Mouse (Mus musculus) forebrain, postnatal 0 days (tissue): ENCODE results near the gene Auts2. TPM values are rescaled to one million over a fixed set of nuclear protein-coding genes. Genes with fewer than 3 reads are reported as not detected.
A peak's percentile ranks its signal among the peaks of the same experiment; 100 is the strongest.

Source experiments
- ATAC-seq: fragments of 200-750 bp; cut with Nextera tagmentation; 2 replicates; pipeline ENCODE4 v1.8.0; 2017; ENCODE audit warnings: mild to moderate bottlenecking, moderate library complexity
- DNase-seq: peaks from one replicate; pipeline ENCODE4 v3.0.0-alpha.2; 2015
- H3K27ac ChIP-seq: fragments of 300-500 bp; sonication (generic); 2 replicates; pipeline ENCODE4 v1.5.1; 2014; ENCODE audit warnings: low read depth, mild to moderate bottlenecking, antibody characterized with exemption, low read length, moderate library complexity, mixed read lengths
- H3K27me3 ChIP-seq: fragments of 300-500 bp; sonication (generic); 2 replicates; pipeline ENCODE4 v1.6.1; 2014; ENCODE audit warnings: mild to moderate bottlenecking, low read length, mixed read lengths; ENCODE audit not compliant: insufficient read depth
- H3K36me3 ChIP-seq: fragments of 300-500 bp; sonication (generic); 2 replicates; pipeline ENCODE4 v1.6.1; 2014; ENCODE audit warnings: mild to moderate bottlenecking, moderate library complexity; ENCODE audit not compliant: insufficient read depth
- H3K4me1 ChIP-seq: fragments of 300-500 bp; sonication (generic); 2 replicates; pipeline ENCODE4 v1.6.1; 2014; ENCODE audit warnings: antibody characterized with exemption; ENCODE audit not compliant: insufficient read depth
- H3K4me2 ChIP-seq: fragments of 300-500 bp; sonication (generic); 2 replicates; pipeline ENCODE4 v1.6.1; 2014; ENCODE audit warnings: low read depth, mild to moderate bottlenecking, moderate library complexity
- H3K4me3 ChIP-seq: fragments of 300-500 bp; sonication (generic); 2 replicates; pipeline ENCODE4 v1.5.1; 2014; ENCODE audit warnings: low read depth, low read length, mixed read lengths
- H3K9ac ChIP-seq: fragments of 300-500 bp; sonication (generic); 2 replicates; pipeline ENCODE4 v1.6.1; 2014; ENCODE audit warnings: mild to moderate bottlenecking
- H3K9me3 ChIP-seq: fragments of 300-500 bp; sonication (generic); 2 replicates; pipeline ENCODE4 v1.6.1; 2016; ENCODE audit warnings: low read length
- CTCF ChIP-seq: sonication (generic); IDR thresholded peaks from 2 replicates; pipeline ENCODE4 v1.5.1; 2016; ENCODE audit warnings: antibody characterized with exemption, control low read depth, low read depth
- WGBS: fragments of 180-500 bp; shearing (Covaris S2); extraction: QIAGEN DNeasy Blood & Tissue Kit; methylation state at CpG from one replicate; pipeline ENCODE4 v1.1.7; 2014; 5-methylcytosine and 5-hydroxymethylcytosine counted together
- polyA plus RNA-seq: library from polyadenylated mRNA; unstranded; fragments of >200 nt; fragmentation: Nextera tagmentation; extraction: Ambion mirVana; gene quantifications from 2 replicates; pipeline ENCODE4 v1.2.1, GENCODE M21; 2015
- total RNA-seq: library from RNA; depleted of rRNA; stranded (reverse); fragments of >200 nt; gene quantifications from 2 replicates; pipeline ENCODE4 v1.2.3, GENCODE M21; 2014

Gene Auts2
- total and polyA plus RNA-seq, 2 experiments from 2014 or later, result 40.9 to 66.2 TPM

GRCm38 (mm10) chr5:132517879-132518278 is 25.3 kb downstream of the Auts2 start:
- H3K27ac ChIP-seq, result no peak overlapping the region
- TF ChIP-seq CTCF, result no peak
- no peak overlapping the region for H3K4me3 ChIP-seq
- peaks cover 6% of the 10 kb centered on the region; the same call in 1 of the 2 replicates for H3K4me1 ChIP-seq
- H3K9me3 ChIP-seq, result no peaks in the 10 kb centered on the region
- DNase-seq (no peak), ATAC-seq (no peak)
- H3K27me3 ChIP-seq, result no peaks in the 10 kb centered on the region
- H3K4me2 ChIP-seq, result no peak overlapping the region
- H3K9ac ChIP-seq, result no peak overlapping the region
- WGBS, result 27% methylated on average over 6 of the region's 6 CpGs
- no peaks in the 10 kb centered on the region for H3K36me3 ChIP-seq

- peaks cover 8% of the 10 kb centered on the region for H3K4me1 ChIP-seq
- no peak for DNase-seq
Measured at GRCm38 (mm10) chr5:132514521-132514920, 28.6 kb downstream of the Auts2 start.

GRCm38 (mm10) chr5:132513206-132513605 is 29.9 kb downstream of the Auts2 start:
- ATAC-seq, result no peak
- WGBS, result 51% methylated on average over 7 of the region's 7 CpGs
- Histone ChIP-seq H3K9me3 (no peaks in the 10 kb centered on the region), H3K9ac (no peak overlapping the region), H3K27me3 (no peaks in the 10 kb centered on the region), H3K27ac (no peak overlapping the region), H3K4me2 (no peak overlapping the region), H3K4me3 (no peak overlapping the region), H3K36me3 (no peaks in the 10 kb centered on the region), H3K4me1 (peaks cover 5% of the 10 kb centered on the region)
- no peak for TF ChIP-seq CTCF
- no peak for DNase-seq

More at GRCm38 (mm10) chr5:132514521-132514920, 28.6 kb downstream of the Auts2 start:
- ATAC-seq, result no peak
- H3K27me3 ChIP-seq, result no peaks in the 10 kb centered on the region
- no peaks in the 10 kb centered on the region for H3K36me3 ChIP-seq
- H3K4me2 ChIP-seq, result no peak overlapping the region
- H3K27ac ChIP-seq, result no peak overlapping the region
- H3K9me3 ChIP-seq, result no peaks in the 10 kb centered on the region
- H3K9ac ChIP-seq, result no peak overlapping the region
- WGBS, result 89% methylated on average over 6 of the region's 6 CpGs
- no peak overlapping the region for H3K4me3 ChIP-seq
- no peak for TF ChIP-seq CTCF

- H3K4me3 ChIP-seq, result 0 out of 2 replicates have a peak overlapping the region, but pooled peaks have one; percentile 2
- H3K9ac ChIP-seq, result no peak overlapping the region
- DNase-seq (peak; percentile 69), ATAC-seq (no peak)
- no peaks in the 10 kb centered on the region for H3K27me3 ChIP-seq
- no peaks in the 10 kb centered on the region for H3K36me3 ChIP-seq
- H3K4me1 ChIP-seq, result peaks cover 5% of the 10 kb centered on the region
- H3K9me3 ChIP-seq, result no peaks in the 10 kb centered on the region
- TF ChIP-seq CTCF, result no peak
- no peak overlapping the region for H3K27ac ChIP-seq
- 12% methylated on average over 9 of the region's 9 CpGs for WGBS
- H3K4me2 ChIP-seq, result peak overlapping the region; percentile 29
Measured at GRCm38 (mm10) chr5:132509464-132509885, 33.7 kb downstream of the Auts2 start.

GRCm38 (mm10) chr5:132504893-132505292 is 38.3 kb downstream of the Auts2 start:
- H3K4me3 ChIP-seq, result no peak overlapping the region
- TF ChIP-seq CTCF, result no peak
- H3K4me2 ChIP-seq, result no peak overlapping the region
- H3K27me3 ChIP-seq, result no peaks in the 10 kb centered on the region
- H3K9me3 ChIP-seq, result no peaks in the 10 kb centered on the region
- no peak overlapping the region for H3K27ac ChIP-seq
- no peak for DNase-seq
- peaks cover 3% of the 10 kb centered on the region; the same call in 1 of the 2 replicates for H3K4me1 ChIP-seq
- H3K9ac ChIP-seq, result no peak overlapping the region
- WGBS, result 98% methylated on average over 1 of the region's 1 CpGs
- no peaks in the 10 kb centered on the region for H3K36me3 ChIP-seq
- no peak for ATAC-seq

GRCm38 (mm10) chr5:132503431-132503830 is 39.7 kb downstream of the Auts2 start:
- DNase-seq (no peak), ATAC-seq (no peak)
- H3K4me3 ChIP-seq, result no peak overlapping the region
- H3K9me3 ChIP-seq, result no peaks in the 10 kb centered on the region
- H3K4me1 ChIP-seq, result peaks cover 3% of the 10 kb centered on the region; the same call in 1 of the 2 replicates
- WGBS, result 94% methylated on average over 2 of the region's 2 CpGs
- H3K4me2 ChIP-seq, result no peak overlapping the region
- no peak overlapping the region for H3K27ac ChIP-seq
- TF ChIP-seq CTCF, result no peak
- no peak overlapping the region for H3K9ac ChIP-seq
- no peaks in the 10 kb centered on the region for H3K27me3 ChIP-seq
- H3K36me3 ChIP-seq, result no peaks in the 10 kb centered on the region

- Histone ChIP-seq H3K4me2 (no peak overlapping the region), H3K27me3 (no peaks in the 10 kb centered on the region), H3K9ac (no peak overlapping the region), H3K36me3 (no peaks in the 10 kb centered on the region), H3K4me3 (no peak overlapping the region), H3K27ac (no peak overlapping the region), H3K9me3 (no peaks in the 10 kb centered on the region), H3K4me1 (peaks cover 3% of the 10 kb centered on the region; the same call in 1 of the 2 replicates)
- DNase-seq, result no peak
- no peak for TF ChIP-seq CTCF
- 23% methylated on average over 5 of the region's 5 CpGs for WGBS
- ATAC-seq, result no peak
Measured at GRCm38 (mm10) chr5:132502036-132502435, 41.1 kb downstream of the Auts2 start.
